In genomic region chr5:3977904-3978303, GRCm38 (mm10) we compare ENCODE assay signal across 35 mouse cellular contexts.
"Had no signal": no experiment of that assay in that cellular context is flagged by ENCODE, and none has a peak within 500 bp of the region (broad histone marks: within the 10 kb centered on the region; RNA-seq: fewer than 3 reads in every experiment).

No protein-coding gene starts in this region.

- H3K4me2 ChIP-seq: heart, embryonic 11.5 days; heart, embryonic 12.5 days; heart, embryonic 13.5 days; heart, embryonic 15.5 days; hindbrain, embryonic 12.5 days; hindbrain, embryonic 13.5 days; hindbrain, embryonic 14.5 days; hindbrain, embryonic 15.5 days; intestine, embryonic 15.5 days; kidney, embryonic 15.5 days had no signal

- ATAC-seq: hindbrain, embryonic 16.5 days; hindbrain, postnatal 0 days; inflammation-experienced regulatory T-cells, adult 6 months; intestine, embryonic 15.5 days; intestine, embryonic 16.5 days; intestine, postnatal 0 days had no signal

- DNase-seq: heart, postnatal 10 days; heart, postnatal 14 days; heart, postnatal 36 days; heart, postnatal 4 days; kidney, adult 11 months; kidney, adult 18-20 months; kidney, adult 2 months; kidney, adult 8-10 months; kidney, adult 9 months; kidney, postnatal 10 days; kidney, postnatal 14 days; kidney, postnatal 25 days; kidney, postnatal 36 days; kidney, postnatal 4 days; layer of hippocampus, adult 9-11 months; layer of hippocampus, postnatal 36 days had no signal

- H3K9me3 ChIP-seq: heart, embryonic 10.5 days; heart, embryonic 12.5 days; heart, embryonic 13.5 days; heart, embryonic 15.5 days; hindbrain, embryonic 10.5 days; hindbrain, embryonic 12.5 days; hindbrain, embryonic 13.5 days; hindbrain, embryonic 15.5 days; intestine, embryonic 15.5 days; kidney, embryonic 15.5 days had no signal

- H3K9ac ChIP-seq: heart, embryonic 12.5 days; heart, embryonic 13.5 days; heart, embryonic 15.5 days; hindbrain, embryonic 12.5 days; hindbrain, embryonic 13.5 days; hindbrain, embryonic 14.5 days; hindbrain, embryonic 15.5 days; intestine, embryonic 15.5 days; kidney, embryonic 15.5 days had no signal

- H3K27ac ChIP-seq: heart, embryonic 10.5 days; heart, embryonic 13.5 days; heart, embryonic 15.5 days; hindbrain, embryonic 10.5 days; hindbrain, embryonic 12.5 days; hindbrain, embryonic 13.5 days; hindbrain, embryonic 14.5 days; hindbrain, embryonic 15.5 days; hindbrain, postnatal 0 days; intestine, embryonic 15.5 days; kidney, embryonic 15.5 days; kidney, postnatal 0 days; layer of hippocampus, adult 2 months had no signal

- H3K27me3 ChIP-seq: heart, embryonic 12.5 days; heart, embryonic 13.5 days; heart, embryonic 15.5 days; hindbrain, embryonic 12.5 days; hindbrain, embryonic 13.5 days; hindbrain, embryonic 15.5 days; intestine, embryonic 15.5 days; kidney, embryonic 15.5 days had no signal

- H3K4me1 ChIP-seq: heart, embryonic 15.5 days; hindbrain, embryonic 10.5 days; hindbrain, embryonic 12.5 days; hindbrain, embryonic 13.5 days; hindbrain, embryonic 15.5 days; intestine, embryonic 15.5 days; kidney, embryonic 15.5 days had no signal

- H3K4me3 ChIP-seq: heart, embryonic 10.5 days; heart, embryonic 12.5 days; heart, embryonic 13.5 days; heart, embryonic 15.5 days; hindbrain, embryonic 10.5 days; hindbrain, embryonic 12.5 days; hindbrain, embryonic 13.5 days; hindbrain, embryonic 15.5 days; intestine, embryonic 15.5 days; kidney, embryonic 15.5 days; layer of hippocampus, adult 2 months had no signal
